Mouse (Mus musculus) kidney, embryonic 16.5 days (tissue): ENCODE results near the gene C2. TPM values are rescaled to one million over a fixed set of nuclear protein-coding genes. Genes with fewer than 3 reads are reported as not detected.

ENCODE experiments used
- ATAC-seq: fragments of 200-750 bp; cut with Nextera tagmentation; 2 replicates; pipeline ENCODE4 v1.8.0; 2017; ENCODE audit warnings: moderate TSS enrichment; ENCODE audit not compliant: low FRiP score, low TSS enrichment
- H3K27ac ChIP-seq: fragments of 300-500 bp; sonication (generic); 2 replicates; pipeline ENCODE4 v1.5.1; 2014; ENCODE audit warnings: low read length
- H3K27me3 ChIP-seq: fragments of 300-500 bp; sonication (generic); 2 replicates; pipeline ENCODE4 v1.6.1; 2014; ENCODE audit warnings: low read length, control low read depth, mixed read lengths; ENCODE audit not compliant: insufficient read depth
- H3K36me3 ChIP-seq: fragments of 300-500 bp; sonication (generic); 2 replicates; pipeline ENCODE4 v1.6.1; 2014; ENCODE audit warnings: low read length, control low read depth, mixed read lengths; ENCODE audit not compliant: insufficient read depth
- H3K4me1 ChIP-seq: fragments of 300-500 bp; sonication (generic); 2 replicates; pipeline ENCODE4 v1.6.1; 2014; ENCODE audit warnings: low read length, control low read depth, mixed read lengths; ENCODE audit not compliant: insufficient read depth
- H3K4me2 ChIP-seq: fragments of 300-500 bp; sonication (generic); replicated peaks from 2 replicates; pipeline ENCODE4 v1.6.1; 2014; ENCODE audit warnings: low read depth, low read length
- H3K4me3 ChIP-seq: fragments of 300-500 bp; sonication (generic); 2 replicates; pipeline ENCODE4 v1.5.1; 2014; ENCODE audit warnings: mild to moderate bottlenecking, low read length
- H3K9ac ChIP-seq: fragments of 300-500 bp; sonication (generic); replicated peaks from 2 replicates; pipeline ENCODE4 v1.6.1; 2014; ENCODE audit warnings: low read length
- H3K9me3 ChIP-seq: fragments of 300-500 bp; sonication (generic); 2 replicates; pipeline ENCODE4 v1.6.1; 2016; ENCODE audit warnings: low read length, control low read depth
- WGBS: fragments of 180-500 bp; shearing (Covaris S2); extraction: QIAGEN DNeasy Blood & Tissue Kit; methylation state at CpG from one replicate; pipeline ENCODE4 v1.1.7; 2014; 5-methylcytosine and 5-hydroxymethylcytosine counted together
- polyA plus RNA-seq: library from polyadenylated mRNA; unstranded; fragments of >200 nt; fragmentation: Nextera tagmentation; extraction: Ambion mirVana; gene quantifications from 2 replicates; pipeline ENCODE4 v1.2.1, GENCODE M21; 2015

C2 gene
- polyA plus RNA-seq, 1 experiment from 2014 or later = 5.7 TPM

DNA sequence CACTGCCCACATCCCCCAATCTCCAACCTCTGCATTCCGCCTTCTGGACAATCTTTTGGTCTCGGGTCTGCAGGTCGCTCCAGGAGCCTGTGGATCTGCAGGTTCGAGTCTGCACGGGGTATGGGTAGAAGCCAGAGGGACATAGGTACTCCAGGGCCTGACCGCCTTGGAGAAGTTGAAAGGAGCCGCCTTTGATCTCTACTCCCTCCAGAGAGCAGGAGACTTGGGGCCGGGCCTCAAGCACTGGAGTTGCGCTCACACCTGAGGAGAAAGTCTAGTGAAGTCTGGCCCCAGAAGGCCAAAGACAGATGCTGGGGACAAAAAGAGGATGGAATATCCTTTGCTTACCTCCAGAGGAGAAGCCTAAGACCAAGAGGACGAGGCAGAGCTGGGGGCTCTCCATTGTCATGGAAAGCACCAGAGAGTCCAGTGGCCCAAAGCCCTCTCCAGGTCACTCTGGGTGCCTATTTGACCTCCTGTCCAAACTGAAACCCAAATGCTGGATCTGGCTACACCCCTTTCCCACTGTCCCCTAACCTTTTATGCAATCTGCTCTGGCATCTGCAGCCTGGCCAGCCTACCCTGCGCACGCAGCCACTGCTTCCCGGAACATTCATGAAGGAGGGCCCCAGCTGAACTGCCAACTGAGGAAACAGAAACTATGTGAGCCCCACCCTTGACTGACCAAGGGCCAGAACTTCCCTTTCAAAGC, 36.2 kb downstream of the C2 start:
- peaks cover 2% of the 10 kb centered on the region; the same call in 1 of the 2 replicates for H3K4me1 ChIP-seq
- no peak overlapping the region for H3K9ac ChIP-seq
- 56% methylated on average over 13 of the region's 13 CpGs for WGBS
- H3K36me3 ChIP-seq = peaks cover 8% of the 10 kb centered on the region; the same call in 1 of the 2 replicates
- no peak overlapping the region; the same call in 1 of the 2 replicates for H3K4me2 ChIP-seq
- H3K4me3 ChIP-seq = no peak overlapping the region
- no peaks in the 10 kb centered on the region for H3K27me3 ChIP-seq
- H3K27ac ChIP-seq = no peak overlapping the region; the same call in 1 of the 2 replicates
- H3K9me3 ChIP-seq = no peaks in the 10 kb centered on the region
- ATAC-seq = peak; percentile 31; the same call in 1 of the 2 replicates

DNA sequence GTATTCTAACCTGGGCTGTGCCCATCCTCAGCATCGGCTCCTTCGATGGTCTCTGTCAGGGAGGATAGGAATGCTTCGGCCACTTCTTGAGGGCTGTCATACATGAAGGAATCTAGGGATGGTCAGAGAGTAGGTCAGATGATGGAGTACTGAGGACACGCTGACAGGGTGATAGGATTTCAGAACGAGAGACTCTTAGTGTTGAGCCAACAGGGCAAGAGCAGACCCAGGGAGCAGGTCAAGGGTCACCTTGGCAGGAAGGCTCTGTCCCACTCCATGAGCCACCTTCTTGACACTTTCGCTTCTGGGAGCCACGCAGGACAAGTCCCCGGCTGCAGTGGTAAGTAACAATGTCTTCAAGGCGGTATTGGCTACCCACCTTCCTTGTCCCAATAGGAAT, 37.6 kb downstream of the C2 start:
- H3K27me3 ChIP-seq = no peaks in the 10 kb centered on the region
- peaks cover 18% of the 10 kb centered on the region for H3K36me3 ChIP-seq
- H3K9ac ChIP-seq = no peak overlapping the region
- no peak overlapping the region for H3K4me2 ChIP-seq
- no peak for ATAC-seq
- no peak overlapping the region for H3K27ac ChIP-seq
- H3K4me3 ChIP-seq = no peak overlapping the region
- no peaks in the 10 kb centered on the region for H3K9me3 ChIP-seq
- peaks cover 2% of the 10 kb centered on the region; the same call in 1 of the 2 replicates for H3K4me1 ChIP-seq
- WGBS = 81% methylated on average over 9 of the region's 9 CpGs

DNA sequence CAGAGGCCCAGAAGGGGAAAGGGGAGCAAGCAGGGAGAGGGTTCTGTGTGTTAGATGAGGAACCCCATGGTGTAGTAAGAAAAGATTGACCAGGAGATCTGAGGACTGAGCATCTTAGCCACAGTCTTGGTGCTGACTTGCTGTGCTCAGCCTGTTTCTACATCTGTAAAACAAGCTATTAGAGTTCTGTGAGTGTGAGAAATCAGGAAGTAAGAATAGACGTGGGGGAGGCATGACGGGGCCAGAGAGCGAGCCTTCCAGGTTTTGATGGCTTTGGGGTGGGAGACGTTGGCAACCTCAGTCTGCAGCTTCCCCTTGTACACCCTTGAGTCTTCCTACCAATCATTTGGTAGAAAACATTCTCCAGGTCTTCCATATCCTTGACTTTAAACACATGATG, 39.4 kb downstream of the C2 start:
- no peak for ATAC-seq
- no peaks in the 10 kb centered on the region for H3K27me3 ChIP-seq
- no peak overlapping the region for H3K27ac ChIP-seq
- H3K9me3 ChIP-seq = no peaks in the 10 kb centered on the region
- no peak overlapping the region for H3K4me2 ChIP-seq
- H3K4me1 ChIP-seq = peaks cover 2% of the 10 kb centered on the region; the same call in 1 of the 2 replicates
- H3K36me3 ChIP-seq = peaks cover 34% of the 10 kb centered on the region
- H3K4me3 ChIP-seq = no peak overlapping the region
- no peak overlapping the region for H3K9ac ChIP-seq
- 70% methylated on average over 4 of the region's 4 CpGs for WGBS

DNA sequence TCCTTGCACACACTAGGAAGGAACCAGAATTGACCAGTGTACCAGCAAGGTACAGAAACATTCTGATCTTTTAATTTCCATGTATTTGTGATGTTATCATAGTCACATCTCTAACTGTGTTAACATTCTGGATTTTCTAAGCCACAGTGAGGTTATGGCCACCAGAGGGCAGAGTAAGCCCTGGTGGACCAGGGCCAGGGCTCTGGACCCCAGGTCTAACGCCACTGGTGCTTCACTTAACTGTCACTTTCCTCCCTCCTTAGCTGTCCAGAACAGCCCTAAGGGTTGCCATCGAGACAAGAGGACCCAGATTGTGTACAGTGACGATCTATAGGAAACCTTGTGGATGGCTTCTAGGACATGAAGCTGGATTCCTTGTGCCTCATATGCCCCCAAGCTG, 42.2 kb downstream of the C2 start:
- no peaks in the 10 kb centered on the region for H3K9me3 ChIP-seq
- 39% methylated on average over 3 of the region's 3 CpGs for WGBS
- H3K4me3 ChIP-seq = no peak overlapping the region
- peaks cover 9% of the 10 kb centered on the region for H3K4me1 ChIP-seq
- peaks cover 45% of the 10 kb centered on the region for H3K36me3 ChIP-seq
- ATAC-seq = peak; percentile 65; the same call in 1 of the 2 replicates
- no peak overlapping the region for H3K9ac ChIP-seq
- no peaks in the 10 kb centered on the region for H3K27me3 ChIP-seq
- H3K4me2 ChIP-seq = no peak overlapping the region
- no peak overlapping the region for H3K27ac ChIP-seq

DNA sequence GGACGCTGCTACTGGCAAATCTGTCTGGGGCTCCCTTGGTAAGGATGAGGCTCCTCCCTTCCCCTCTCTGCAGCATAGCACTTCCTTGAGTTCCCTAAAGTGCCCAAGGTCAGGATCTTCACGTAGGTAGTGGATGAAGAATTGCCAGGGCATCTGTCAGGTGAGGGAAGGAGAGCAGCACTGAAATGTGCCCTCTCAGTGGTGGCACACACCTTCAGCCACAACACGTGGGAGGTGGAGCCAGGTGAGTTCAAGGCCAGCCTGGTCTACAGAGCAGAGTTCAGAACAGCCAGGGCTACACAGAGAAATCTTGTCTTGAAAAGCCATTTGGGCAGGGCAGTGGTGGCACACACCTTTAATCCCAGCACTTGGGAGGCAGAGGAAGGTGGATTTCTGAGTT, 43.3 kb downstream of the C2 start:
- Histone ChIP-seq H3K9ac (no peak overlapping the region), H3K4me2 (no peak overlapping the region), H3K27me3 (no peaks in the 10 kb centered on the region), H3K4me3 (no peak overlapping the region), H3K27ac (no peak overlapping the region), H3K36me3 (peaks cover 45% of the 10 kb centered on the region), H3K4me1 (peaks cover 9% of the 10 kb centered on the region), H3K9me3 (no peaks in the 10 kb centered on the region)
- ATAC-seq = no peak
- WGBS = 81% methylated on average over 3 of the region's 3 CpGs

DNA sequence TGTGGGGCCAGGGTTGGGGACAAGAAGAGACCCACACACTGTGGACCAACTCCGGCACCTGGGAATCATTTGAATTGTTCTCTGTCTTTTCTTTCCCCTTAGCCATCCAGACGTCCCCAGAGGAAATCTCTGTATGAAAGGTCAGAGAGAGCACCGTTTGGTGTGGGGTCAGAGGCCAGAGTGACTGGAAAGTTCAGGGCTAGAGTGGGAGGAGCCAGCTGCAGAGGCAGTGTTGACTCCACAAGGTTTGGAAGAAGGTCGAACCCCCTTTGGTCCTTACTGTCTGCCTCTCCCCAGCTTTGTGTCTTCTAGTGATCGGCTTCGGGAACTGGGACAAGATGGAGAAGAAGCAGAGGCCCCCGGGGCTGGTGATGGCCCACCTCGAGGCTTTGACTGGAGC, 44.6 kb downstream of the C2 start:
- Histone ChIP-seq H3K9me3 (no peaks in the 10 kb centered on the region), H3K4me1 (peaks cover 16% of the 10 kb centered on the region), H3K27ac (no peak overlapping the region), H3K27me3 (no peaks in the 10 kb centered on the region), H3K36me3 (peaks cover 45% of the 10 kb centered on the region), H3K4me3 (no peak overlapping the region), H3K4me2 (no peak overlapping the region), H3K9ac (no peak overlapping the region)
- 70% methylated on average over 8 of the region's 8 CpGs for WGBS
- no peak for ATAC-seq

DNA sequence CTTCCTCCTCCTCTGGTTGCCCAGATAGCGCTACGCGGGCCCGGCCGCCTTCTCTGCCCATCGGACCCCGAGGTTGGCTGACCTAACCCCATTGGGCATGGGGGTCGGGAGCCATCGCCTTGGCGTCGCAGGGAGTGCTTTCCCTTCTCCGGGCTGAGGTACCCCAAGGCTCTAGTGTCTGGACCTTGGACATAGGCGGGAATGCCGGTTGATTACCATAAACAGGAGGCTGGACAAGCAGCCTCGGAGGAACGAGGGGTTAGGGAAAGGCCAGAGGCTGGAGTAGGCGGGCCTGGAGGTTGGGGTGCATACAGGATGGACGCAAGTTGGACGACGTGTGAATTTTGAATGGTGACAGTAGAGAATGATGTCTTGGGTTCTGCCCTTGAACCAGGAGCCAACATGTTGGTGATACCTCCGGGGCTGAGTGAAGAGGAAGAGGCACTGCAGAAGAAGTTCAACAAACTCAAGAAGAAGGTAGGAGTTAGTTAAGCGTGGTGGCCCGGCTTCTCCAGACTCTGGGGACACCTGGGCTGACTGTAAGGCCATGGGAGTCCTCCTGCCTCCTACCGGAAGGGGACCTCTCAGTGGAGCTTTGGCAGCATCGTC, 47.4 kb downstream of the C2 start:
- Histone ChIP-seq H3K4me1 (peaks cover 16% of the 10 kb centered on the region), H3K9ac (peak overlapping the region; percentile 82), H3K4me2 (peak overlapping the region; percentile 76), H3K9me3 (no peaks in the 10 kb centered on the region), H3K27me3 (no peaks in the 10 kb centered on the region), H3K27ac (peak overlapping the region; percentile 54), H3K36me3 (peaks cover 52% of the 10 kb centered on the region), H3K4me3 (peak overlapping the region; percentile 77)
- ATAC-seq = peak; percentile 55
- WGBS = under 1% methylated on average over 25 of the region's 25 CpGs

DNA sequence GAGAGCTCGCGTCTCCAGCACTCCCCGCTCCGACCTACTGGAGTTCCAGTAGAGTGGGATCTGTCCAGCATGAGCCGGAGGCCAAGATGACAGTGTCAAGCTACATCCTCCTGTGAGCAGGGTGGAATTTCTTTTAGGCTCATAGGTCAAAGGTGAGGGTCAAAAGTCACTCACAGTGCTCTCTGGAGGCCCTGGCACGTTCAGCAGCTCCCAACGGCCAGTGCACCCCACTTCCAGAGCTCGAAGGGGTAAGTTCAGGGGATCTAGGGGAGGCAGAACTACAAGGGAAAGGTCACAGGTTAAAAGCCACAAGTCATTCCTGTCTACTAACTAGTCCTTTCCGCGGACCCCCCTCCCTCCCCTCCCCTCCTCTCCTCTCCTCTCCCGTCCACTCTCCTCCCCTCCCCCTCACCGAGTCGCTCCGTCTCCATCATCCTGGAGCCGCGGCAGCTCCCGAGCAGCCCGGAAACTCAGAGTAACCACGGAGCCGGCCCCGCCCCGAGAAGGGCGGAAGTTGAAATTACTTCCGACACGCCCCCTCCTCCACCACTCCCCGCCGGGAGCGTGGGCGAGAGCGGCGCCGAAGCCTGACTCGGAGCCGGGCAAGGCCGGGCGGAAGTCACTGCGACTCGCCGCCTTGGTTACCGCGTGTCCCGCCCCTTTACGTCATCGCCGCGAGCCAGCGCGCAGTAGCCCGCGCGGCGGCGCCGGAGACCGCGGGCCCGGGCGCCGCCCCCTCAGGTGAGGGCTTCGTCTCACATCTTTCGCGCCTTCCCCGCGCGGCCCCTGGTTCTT, 48.1 kb downstream of the C2 start, which contains the start of the genes Skiv2l and Nelfe:
Gene Skiv2l (minus strand): TSS at position 489 of the 795 bp plus-strand sequence.
Gene Nelfe (plus strand): TSS at position 670 of the 795 bp plus-strand sequence.
- Histone ChIP-seq H3K36me3 (peaks cover 53% of the 10 kb centered on the region), H3K4me3 (peak within 1 kb of the TSS; percentile 77)
- whole genome bisulfite sequencing = under 1% methylated on average over 61 of the region's 65 CpGs

DNA sequence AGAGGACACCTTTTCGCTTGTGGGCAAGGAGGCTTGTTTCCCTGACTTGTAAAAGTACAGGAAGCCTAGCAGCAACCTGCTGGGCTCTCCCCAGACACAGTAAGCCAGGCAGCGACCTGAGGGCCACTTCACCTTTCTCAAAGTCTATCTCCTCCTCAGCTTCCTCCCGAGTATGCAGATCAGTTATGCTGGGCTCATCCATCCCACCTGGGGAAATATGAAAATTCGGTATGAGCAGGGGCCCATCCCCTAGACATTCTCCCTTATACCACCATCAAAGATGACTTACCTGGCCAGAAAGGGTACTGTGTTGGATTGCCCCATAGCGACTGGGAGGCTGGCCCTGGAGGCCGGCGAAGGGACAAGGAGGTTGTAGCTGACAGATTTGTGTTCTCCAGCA, 50.5 kb downstream of the C2 start:
- H3K36me3 ChIP-seq = peaks cover 54% of the 10 kb centered on the region

More for the DNA sequence above, 48.1 kb downstream of the C2 start, which contains the start of the genes Skiv2l and Nelfe:
- Histone ChIP-seq H3K27ac (peak within 1 kb of the TSS; percentile 54), H3K9me3 (no peaks in the 10 kb centered on the region), H3K27me3 (no peaks in the 10 kb centered on the region), H3K4me1 (peaks cover 16% of the 10 kb centered on the region), H3K4me2 (peak within 1 kb of the TSS; percentile 89), H3K9ac (peak within 1 kb of the TSS; percentile 82)
- ATAC-seq = peak; percentile 97

More for the DNA sequence above, 50.5 kb downstream of the C2 start:
- ATAC-seq = no peak
- Histone ChIP-seq H3K27ac (no peak overlapping the region), H3K4me2 (no peak overlapping the region), H3K9me3 (no peaks in the 10 kb centered on the region), H3K27me3 (no peaks in the 10 kb centered on the region), H3K4me3 (no peak overlapping the region), H3K9ac (no peak overlapping the region), H3K4me1 (peaks cover 16% of the 10 kb centered on the region)
- WGBS = 95% methylated on average over 7 of the region's 7 CpGs
